Mouse (Mus musculus) myocyte (in vitro differentiated cells): ENCODE measurements around the gene Clec1b.

Source experiments
- CEBPB ChIP-seq: IDR thresholded peaks from 2 replicates; pipeline ENCODE4 v1.6.1; 2011; ENCODE audit warnings: mild to moderate bottlenecking, moderate library complexity; ENCODE audit not compliant: poor library complexity, insufficient read depth, severe bottlenecking
- E2F4 ChIP-seq: IDR thresholded peaks from one replicate; pipeline ENCODE4 v1.6.1; 2011; ENCODE audit warnings: mild to moderate bottlenecking, control low read depth, moderate library complexity; ENCODE audit not compliant: insufficient read depth
- MAX ChIP-seq: IDR thresholded peaks from one replicate; pipeline ENCODE4 v1.6.1; 2011; ENCODE audit warnings: low read depth, mild to moderate bottlenecking, control low read depth
- MYOD1 ChIP-seq, 3 experiments: IDR thresholded peaks; one replicate each; pipeline ENCODE4 v1.6.1; 2011; ENCODE audit warnings: control low read depth in 2 of 3, low read depth in 2 of 3, mild to moderate bottlenecking in 2 of 3, moderate library complexity in 1 of 3; ENCODE audit not compliant: insufficient read length in 2 of 3, control insufficient read depth in 1 of 3
- POLR2A ChIP-seq: IDR thresholded peaks from one replicate; pipeline ENCODE4 v1.6.1; 2011; ENCODE audit warnings: low read depth, mild to moderate bottlenecking, control low read depth, moderate library complexity; ENCODE audit not compliant: insufficient read length
- POLR2AphosphoS2 ChIP-seq: IDR thresholded peaks from one replicate; pipeline ENCODE4 v1.6.1; 2011; ENCODE audit warnings: low read depth, control low read depth; ENCODE audit not compliant: insufficient read length
- REST ChIP-seq: IDR thresholded peaks from one replicate; pipeline ENCODE4 v1.6.1; 2011; ENCODE audit warnings: mild to moderate bottlenecking, control low read depth, moderate library complexity; ENCODE audit not compliant: insufficient read depth, insufficient read length

GRCm38 (mm10) chr6:129356430-129356829 is 40.7 kb upstream of the Clec1b start:
- TF ChIP-seq POLR2A (no peak), POLR2AphosphoS2 (no peak), MYOD1 (IDR thresholded peaks at IDR 0.05; ENCODE audit: control insufficient read depth in 1 of 3, insufficient read length in 2 of 3, low read depth in 2 of 3) (no peak), CEBPB (no peak), E2F4 (no peak), MAX (no peak), REST (no peak)
